Mouse (Mus musculus): ENCODE measurements at regions not wholly inside any gene's neighbourhood (a gene's known extent, or its start where the extent isn't known, plus 50 kb on each side); places are given as distances from the start of the nearest gene placed in this dataset.

DNA sequence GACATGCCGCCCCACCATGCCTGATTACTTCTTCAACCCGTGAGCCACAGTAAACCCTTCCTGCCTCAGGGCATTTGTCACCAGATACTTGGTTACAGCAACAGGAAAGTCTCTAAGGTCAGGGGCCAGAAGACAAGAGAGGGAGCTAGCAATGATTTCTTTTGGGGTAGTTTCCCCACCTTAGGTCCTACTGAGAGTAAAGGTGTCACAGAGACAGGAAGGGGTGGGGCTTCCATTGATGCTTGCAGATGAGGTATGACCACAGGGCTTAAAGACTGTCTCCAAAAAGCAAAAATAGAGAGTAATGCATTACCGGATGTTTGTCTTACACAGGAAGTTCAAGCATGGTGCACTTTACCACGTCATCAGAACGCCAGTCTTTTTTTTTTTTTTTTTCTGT lies 98.8 kb upstream of the Irs2 start:
- Histone ChIP-seq H3K4me3 (ENCODE audit: low read depth, low read length) (no peak overlapping the region), H3K27me3 (ENCODE audit: control insufficient read depth, insufficient read depth, low read length) (no peaks in the 10 kb centered on the region), H3K27ac (ENCODE audit: insufficient read depth, low read depth, low read length) (no peak overlapping the region), H3K36me3 (ENCODE audit: control insufficient read depth, insufficient read depth, low read length) (no peaks in the 10 kb centered on the region), H3K4me1 (ENCODE audit: control insufficient read depth, insufficient read depth, insufficient read length, low read length) (no peaks in the 10 kb centered on the region)
- TF ChIP-seq POLR2A (IDR thresholded peaks at IDR 0.05; ENCODE audit: low read depth, low read length), result no peak
- TF ChIP-seq CTCF (IDR thresholded peaks at IDR 0.05; ENCODE audit: extremely low read depth, insufficient read length, insufficient replicate concordance, low read depth, low read length), result no peak
- 81% methylated on average over 5 of the region's 5 CpGs for WGBS

DNA sequence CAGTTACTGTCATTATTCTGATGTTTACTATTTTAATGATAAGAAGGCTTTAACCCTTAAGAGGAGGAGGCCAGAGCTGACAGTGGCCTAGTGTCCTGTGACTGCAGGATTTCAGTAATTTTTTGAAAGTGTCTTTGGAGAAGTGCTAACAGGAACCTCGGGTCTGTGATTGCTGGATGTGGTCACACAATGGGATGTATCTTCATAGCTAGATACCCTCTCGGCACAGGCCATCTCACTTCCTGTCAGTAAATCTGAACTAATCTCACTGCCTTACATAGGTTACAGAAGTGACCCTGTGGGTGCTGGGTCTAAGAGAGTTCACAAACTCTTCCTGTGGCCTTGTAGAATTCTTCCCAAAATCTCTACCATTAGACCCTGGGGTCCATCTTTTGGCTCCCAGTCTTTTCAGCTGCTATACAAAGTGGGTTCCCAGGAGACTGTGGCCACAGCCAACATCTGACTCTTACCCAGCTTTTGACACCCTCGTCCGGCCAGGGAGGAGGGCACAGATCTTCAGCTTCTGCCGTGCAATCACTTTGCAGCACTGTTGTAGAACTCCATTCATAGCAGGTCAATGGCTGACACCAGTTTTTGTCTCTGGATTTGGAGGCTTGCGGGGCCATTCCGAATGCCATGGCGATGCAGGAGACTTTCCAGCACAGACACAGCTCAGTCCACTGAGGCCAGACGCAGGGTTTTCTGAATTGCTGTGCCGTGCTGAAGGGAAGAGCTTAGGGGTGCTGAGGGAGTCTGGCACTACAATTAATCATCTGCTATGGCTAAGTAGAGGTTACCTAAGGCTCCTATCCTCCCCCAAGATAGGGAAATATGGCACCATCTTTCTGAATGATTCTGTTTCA lies 95.7 kb upstream of the Irs2 start:
- H3K4me3 ChIP-seq (ENCODE audit: low read depth, low read length), result no peak overlapping the region
- no peak for TF ChIP-seq POLR2A (IDR thresholded peaks at IDR 0.05; ENCODE audit: low read depth, low read length)
- TF ChIP-seq CTCF (IDR thresholded peaks at IDR 0.05; ENCODE audit: extremely low read depth, insufficient read length, insufficient replicate concordance, low read depth, low read length), result no peak
- no peaks in the 10 kb centered on the region for H3K4me1 ChIP-seq (ENCODE audit: control insufficient read depth, insufficient read depth, insufficient read length, low read length)
- no peaks in the 10 kb centered on the region for H3K36me3 ChIP-seq (ENCODE audit: control insufficient read depth, insufficient read depth, low read length)
- WGBS, result 86% methylated on average over 10 of the region's 10 CpGs
- H3K27me3 ChIP-seq (ENCODE audit: control insufficient read depth, insufficient read depth, low read length), result no peaks in the 10 kb centered on the region
- no peak overlapping the region for H3K27ac ChIP-seq (ENCODE audit: insufficient read depth, low read depth, low read length)

DNA sequence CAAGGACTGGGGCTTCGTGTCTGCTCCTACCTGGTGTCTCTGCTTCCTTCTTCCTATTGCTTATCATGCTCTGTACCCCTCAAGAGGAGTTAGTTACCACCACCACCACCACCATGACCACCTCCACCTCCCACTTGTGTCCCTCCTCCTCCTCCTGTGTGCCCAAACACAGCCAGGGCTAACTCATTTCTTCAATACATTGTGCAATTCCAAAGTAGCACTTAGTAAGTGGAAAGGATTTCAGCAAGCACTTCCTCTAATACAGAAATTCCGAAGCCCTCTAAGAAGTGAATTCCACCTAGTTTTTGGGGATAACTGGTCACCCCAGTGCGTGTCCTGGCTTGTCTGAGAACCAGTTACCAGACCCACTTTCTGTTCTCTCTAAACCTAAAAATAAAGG lies 92.1 kb upstream of the Irs2 start:
- Histone ChIP-seq H3K27ac (ENCODE audit: insufficient read depth, low read depth, low read length) (no peak overlapping the region), H3K36me3 (ENCODE audit: control insufficient read depth, insufficient read depth, low read length) (no peaks in the 10 kb centered on the region), H3K4me1 (ENCODE audit: control insufficient read depth, insufficient read depth, insufficient read length, low read length) (no peaks in the 10 kb centered on the region), H3K27me3 (ENCODE audit: control insufficient read depth, insufficient read depth, low read length) (no peaks in the 10 kb centered on the region), H3K4me3 (ENCODE audit: low read depth, low read length) (no peak overlapping the region)
- WGBS, result 86% methylated on average over 3 of the region's 3 CpGs
- TF ChIP-seq POLR2A (IDR thresholded peaks at IDR 0.05; ENCODE audit: low read depth, low read length), result no peak

DNA sequence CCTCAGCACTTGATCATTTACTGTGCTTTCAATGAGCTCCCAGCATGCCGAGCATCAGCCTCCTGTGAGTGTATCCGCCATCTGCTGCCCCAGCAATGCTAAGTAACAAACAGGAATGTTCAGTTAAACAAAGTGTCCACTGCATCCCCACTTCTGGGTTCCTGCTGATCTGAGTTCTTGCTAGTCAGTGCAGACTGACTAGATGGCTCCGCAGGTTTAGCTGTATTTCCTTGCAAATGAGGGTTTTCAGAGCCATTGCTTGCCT lies 91.3 kb upstream of the Irs2 start:
- Histone ChIP-seq H3K27ac (ENCODE audit: insufficient read depth, low read depth, low read length) (no peak overlapping the region), H3K4me3 (ENCODE audit: low read depth, low read length) (no peak overlapping the region), H3K4me1 (ENCODE audit: control insufficient read depth, insufficient read depth, insufficient read length, low read length) (no peaks in the 10 kb centered on the region), H3K36me3 (ENCODE audit: control insufficient read depth, insufficient read depth, low read length) (no peaks in the 10 kb centered on the region), H3K27me3 (ENCODE audit: control insufficient read depth, insufficient read depth, low read length) (no peaks in the 10 kb centered on the region)
- 81% methylated on average over 3 of the region's 3 CpGs for WGBS
- TF ChIP-seq POLR2A (IDR thresholded peaks at IDR 0.05; ENCODE audit: low read depth, low read length) (no peak), CTCF (IDR thresholded peaks at IDR 0.05; ENCODE audit: extremely low read depth, insufficient read length, insufficient replicate concordance, low read depth, low read length) (no peak)

DNA sequence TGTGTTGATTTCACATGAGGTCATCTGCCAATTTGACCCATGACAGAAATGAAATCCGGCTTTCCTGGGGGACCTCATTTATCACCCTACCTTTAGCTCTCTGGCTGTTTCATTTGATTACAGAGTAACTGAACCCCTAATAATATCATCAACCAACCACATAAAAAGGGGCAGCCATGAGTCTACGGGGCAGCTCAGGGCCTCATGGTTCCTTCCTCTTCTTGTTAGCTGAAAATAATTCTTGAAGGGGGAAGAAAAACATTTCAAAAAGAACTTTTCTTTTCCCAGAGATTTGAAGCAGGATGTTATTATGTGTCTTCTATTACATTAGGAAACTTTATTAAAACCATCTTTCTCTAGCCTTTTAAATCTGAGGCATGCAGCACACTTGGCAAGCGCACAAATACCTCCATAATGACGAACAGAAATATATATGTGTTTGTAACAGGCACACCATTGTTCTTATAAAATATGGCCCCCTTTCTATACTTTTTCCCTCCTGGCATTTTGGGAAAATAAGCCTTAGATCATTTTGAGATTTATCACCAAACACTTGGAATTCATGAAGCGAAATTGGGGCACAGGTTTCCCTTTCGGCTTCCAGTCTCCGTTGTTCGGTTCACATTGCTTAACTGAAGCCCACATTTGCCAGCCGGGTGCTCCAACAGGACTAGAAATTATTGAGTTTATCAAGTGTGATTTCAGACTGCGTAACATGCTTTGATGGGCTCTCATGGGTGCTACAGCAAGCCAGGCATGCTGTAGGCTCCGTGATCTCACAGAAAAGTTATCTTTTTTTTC lies 90.7 kb upstream of the Irs2 start:
- Histone ChIP-seq H3K36me3 (ENCODE audit: control insufficient read depth, insufficient read depth, low read length) (no peaks in the 10 kb centered on the region), H3K4me1 (ENCODE audit: control insufficient read depth, insufficient read depth, insufficient read length, low read length) (no peaks in the 10 kb centered on the region), H3K4me3 (ENCODE audit: low read depth, low read length) (no peak overlapping the region), H3K27ac (ENCODE audit: insufficient read depth, low read depth, low read length) (no peak overlapping the region), H3K27me3 (ENCODE audit: control insufficient read depth, insufficient read depth, low read length) (no peaks in the 10 kb centered on the region)
- WGBS, result 85% methylated on average over 11 of the region's 11 CpGs
- no peak for TF ChIP-seq POLR2A (IDR thresholded peaks at IDR 0.05; ENCODE audit: low read depth, low read length)
- no peak for TF ChIP-seq CTCF (IDR thresholded peaks at IDR 0.05; ENCODE audit: extremely low read depth, insufficient read length, insufficient replicate concordance, low read depth, low read length)

DNA sequence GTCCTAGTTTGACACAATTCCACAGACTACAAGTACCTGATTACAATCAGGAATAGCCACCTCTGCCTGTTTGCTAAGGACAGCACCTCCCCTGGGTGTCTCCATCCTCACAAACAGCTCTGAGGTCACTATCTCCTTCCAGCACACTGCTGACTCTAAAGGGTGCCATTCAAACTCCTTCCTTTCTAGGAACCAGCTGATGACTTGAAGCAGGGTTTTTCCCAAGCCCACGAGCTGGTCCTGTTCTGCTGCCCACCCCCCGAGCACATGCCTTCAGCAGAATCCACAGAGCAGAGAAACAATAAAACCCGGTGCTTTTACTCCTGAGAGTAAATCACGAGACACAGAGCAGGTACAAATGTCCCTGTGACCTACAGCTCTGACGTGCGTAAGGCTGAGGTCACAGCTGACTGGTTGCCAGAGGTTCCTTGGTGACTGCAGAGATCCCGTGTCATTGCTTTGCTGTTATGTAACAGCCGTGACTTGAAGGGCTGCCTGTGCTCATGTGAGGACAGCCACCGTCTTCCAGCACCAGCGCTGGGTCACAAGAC lies 90.0 kb upstream of the Irs2 start:
- no peak for TF ChIP-seq CTCF (IDR thresholded peaks at IDR 0.05; ENCODE audit: extremely low read depth, insufficient read length, insufficient replicate concordance, low read depth, low read length)
- TF ChIP-seq POLR2A (IDR thresholded peaks at IDR 0.05; ENCODE audit: low read depth, low read length), result no peak
- Histone ChIP-seq H3K36me3 (ENCODE audit: control insufficient read depth, insufficient read depth, low read length) (no peaks in the 10 kb centered on the region), H3K27ac (ENCODE audit: insufficient read depth, low read depth, low read length) (no peak overlapping the region), H3K4me1 (ENCODE audit: control insufficient read depth, insufficient read depth, insufficient read length, low read length) (no peaks in the 10 kb centered on the region), H3K4me3 (ENCODE audit: low read depth, low read length) (no peak overlapping the region), H3K27me3 (ENCODE audit: control insufficient read depth, insufficient read depth, low read length) (no peaks in the 10 kb centered on the region)
- 45% methylated on average over 10 of the region's 10 CpGs for WGBS

DNA sequence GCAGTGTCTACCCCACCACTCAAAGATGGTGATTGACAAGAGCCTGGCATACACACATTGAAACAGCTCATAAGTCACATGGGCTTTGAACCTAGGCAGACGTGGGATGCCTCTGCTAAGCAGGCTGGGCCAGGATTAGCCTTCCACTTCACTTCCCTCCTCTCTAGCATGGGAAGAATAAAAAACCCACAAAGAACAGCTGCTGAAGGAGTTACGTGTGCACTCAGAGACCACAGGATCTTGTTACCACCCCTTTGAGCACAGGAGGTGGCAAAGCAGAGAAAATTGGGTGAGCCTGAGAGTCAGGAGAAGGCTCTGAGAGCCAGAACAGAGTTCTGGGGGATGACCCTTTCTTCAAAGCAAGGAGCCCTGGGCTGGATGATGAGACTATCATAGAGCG lies 89.6 kb upstream of the Irs2 start:
- no peaks in the 10 kb centered on the region for H3K4me1 ChIP-seq (ENCODE audit: control insufficient read depth, insufficient read depth, insufficient read length, low read length)
- no peak overlapping the region for H3K4me3 ChIP-seq (ENCODE audit: low read depth, low read length)
- TF ChIP-seq CTCF (IDR thresholded peaks at IDR 0.05; ENCODE audit: extremely low read depth, insufficient read length, insufficient replicate concordance, low read depth, low read length), result no peak
- no peak for TF ChIP-seq POLR2A (IDR thresholded peaks at IDR 0.05; ENCODE audit: low read depth, low read length)
- H3K36me3 ChIP-seq (ENCODE audit: control insufficient read depth, insufficient read depth, low read length), result no peaks in the 10 kb centered on the region
- no peak overlapping the region for H3K27ac ChIP-seq (ENCODE audit: insufficient read depth, low read depth, low read length)
- WGBS, result 90% methylated on average over 3 of the region's 3 CpGs
- no peaks in the 10 kb centered on the region for H3K27me3 ChIP-seq (ENCODE audit: control insufficient read depth, insufficient read depth, low read length)

Measured in small intestine, adult 2 months (tissue).